Comparison of ENCODE assay signal across 25 mouse cellular contexts in the genomic region with DNA sequence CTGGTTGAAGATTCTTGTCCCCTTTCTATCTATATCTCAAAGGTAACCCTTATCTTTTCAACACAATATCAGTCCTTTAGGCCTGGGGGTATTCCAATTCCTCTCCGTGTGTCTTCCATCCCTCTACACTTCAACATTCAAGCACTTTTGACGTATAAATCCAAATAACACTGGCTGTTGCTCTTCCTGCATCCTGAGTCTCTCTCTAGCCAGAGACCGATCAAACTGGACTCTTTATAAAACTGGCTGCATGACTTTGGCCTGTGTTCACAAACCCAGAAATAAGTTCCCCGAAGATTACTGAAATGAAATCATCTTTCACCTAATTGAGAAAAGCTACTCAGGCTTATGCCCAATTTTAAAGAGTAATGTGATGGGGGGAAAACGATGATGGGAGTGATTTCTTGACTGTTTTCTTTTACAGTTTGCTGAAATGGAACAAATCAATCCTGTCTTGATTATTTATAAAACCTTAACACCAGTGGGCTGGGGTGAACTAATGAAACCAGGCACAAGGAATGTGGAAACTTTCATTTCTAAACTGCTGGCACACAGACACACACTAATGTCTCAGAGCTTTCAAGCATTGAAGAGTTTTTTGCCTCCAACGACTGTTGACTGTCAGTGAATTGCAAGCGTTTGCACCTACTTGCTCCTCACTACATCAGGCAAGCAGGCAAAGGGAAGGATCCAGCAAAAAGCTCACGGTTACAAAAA.
"Had no signal": no experiment of that assay in that cellular context is flagged by ENCODE, and none has a peak within 500 bp of the region (broad histone marks: within the 10 kb centered on the region; RNA-seq: fewer than 3 reads in every experiment).

No protein-coding gene starts in this region.

- DNase-seq: gastrocnemius, postnatal 14 days; gastrocnemius, postnatal 36 days; heart, adult 11 months; heart, adult 2 months; heart, postnatal 14 days; heart, postnatal 36 days; kidney, adult 11 months; kidney, adult 2 months; kidney, adult 9 months; kidney, postnatal 14 days; kidney, postnatal 36 days; liver had no signal

- H3K27ac ChIP-seq: heart, adult 2 months; heart, embryonic 13.5 days; heart, embryonic 15.5 days; hindbrain, embryonic 13.5 days; hindbrain, embryonic 15.5 days; hindbrain, postnatal 0 days; kidney, embryonic 15.5 days; kidney, postnatal 0 days; layer of hippocampus, adult 2 months; left cerebral cortex, adult 2 months; limb, embryonic 10.5 days; limb, embryonic 12.5 days had no signal

- H3K36me3 ChIP-seq: heart, embryonic 13.5 days; heart, embryonic 15.5 days; hindbrain, embryonic 13.5 days; hindbrain, embryonic 15.5 days; kidney, embryonic 15.5 days; limb, embryonic 10.5 days; limb, embryonic 12.5 days had no signal

- H3K27me3 ChIP-seq: heart, embryonic 13.5 days; heart, embryonic 15.5 days; hindbrain, embryonic 13.5 days; hindbrain, embryonic 15.5 days; kidney, embryonic 15.5 days; limb, embryonic 12.5 days had no signal

- ATAC-seq: hindbrain, postnatal 0 days; intestine, embryonic 16.5 days had no signal

- H3K4me3 ChIP-seq: heart, adult 2 months; heart, embryonic 13.5 days; heart, embryonic 15.5 days; hindbrain, embryonic 13.5 days; hindbrain, embryonic 15.5 days; kidney, embryonic 15.5 days; layer of hippocampus, adult 2 months; left cerebral cortex, adult 2 months; limb, embryonic 10.5 days; limb, embryonic 12.5 days had no signal

- H3K4me1 ChIP-seq: heart, embryonic 13.5 days; heart, embryonic 15.5 days; hindbrain, embryonic 13.5 days; hindbrain, embryonic 15.5 days; kidney, embryonic 15.5 days had no signal

- H3K9me3 ChIP-seq: heart, embryonic 13.5 days; heart, embryonic 15.5 days; hindbrain, embryonic 13.5 days; hindbrain, embryonic 15.5 days; kidney, embryonic 15.5 days; limb, embryonic 10.5 days; limb, embryonic 12.5 days had no signal

- H3K9ac ChIP-seq: heart, embryonic 13.5 days; heart, embryonic 15.5 days; hindbrain, embryonic 13.5 days; hindbrain, embryonic 15.5 days; kidney, embryonic 15.5 days; limb, embryonic 12.5 days had no signal

- H3K4me2 ChIP-seq: heart, embryonic 11.5 days; heart, embryonic 13.5 days; heart, embryonic 15.5 days; hindbrain, embryonic 13.5 days; hindbrain, embryonic 15.5 days; kidney, embryonic 15.5 days; limb, embryonic 12.5 days had no signal
